Mouse (Mus musculus): Measurements from ENCODE around the gene 2010111I01Rik. TPM values are rescaled to one million over a fixed set of nuclear protein-coding genes. Genes with fewer than 3 reads are reported as not detected.
"Not testable (repeated sequence)": the region's sequence is repeated elsewhere in the genome, so short reads cannot be mapped to it uniquely, and the experiment has no call there.

The 2010111I01Rik gene
- polyA plus RNA-seq, 1 experiment from 2014 or later, result 30.5 TPM

GRCm38 (mm10) chr13:63234520-63234919 lies 269.8 kb downstream of the 2010111I01Rik start:
- H3K4me3 ChIP-seq (replicated peaks; ENCODE audit: low read length); ATAC-seq; H3K36me3 ChIP-seq (ENCODE audit: control insufficient read depth, insufficient read depth); H3K27ac ChIP-seq (ENCODE audit: low read length); H3K9ac ChIP-seq (replicated peaks; ENCODE audit: low read depth, low read length); H3K27me3 ChIP-seq (replicated peaks; ENCODE audit: control insufficient read depth, insufficient read depth, low read length); H3K9me3 ChIP-seq (ENCODE audit: control insufficient read depth, low read length); H3K4me2 ChIP-seq (ENCODE audit: low read length); H3K4me1 ChIP-seq (replicated peaks; ENCODE audit: control insufficient read depth, insufficient read depth, low read length): not testable (repeated sequence)

- WGBS, result 86% methylated on average over 3 of the region's 3 CpGs
- Histone ChIP-seq H3K27me3 (replicated peaks; ENCODE audit: control insufficient read depth, insufficient read depth, low read length) (no peaks in the 10 kb centered on the region), H3K9me3 (ENCODE audit: control insufficient read depth, low read length) (no peaks in the 10 kb centered on the region), H3K36me3 (ENCODE audit: control insufficient read depth, insufficient read depth) (no peaks in the 10 kb centered on the region), H3K4me1 (replicated peaks; ENCODE audit: control insufficient read depth, insufficient read depth, low read length) (peaks cover 9% of the 10 kb centered on the region), H3K4me2 (ENCODE audit: low read length) (no peak overlapping the region), H3K9ac (replicated peaks; ENCODE audit: low read depth, low read length) (no peak overlapping the region), H3K4me3 (replicated peaks; ENCODE audit: low read length) (no peak overlapping the region), H3K27ac (ENCODE audit: low read length) (no peak overlapping the region)
- no peak for ATAC-seq
Measured at GRCm38 (mm10) chr13:63235551-63235950, 270.9 kb downstream of the 2010111I01Rik start.

- H3K27me3 ChIP-seq (replicated peaks; ENCODE audit: control insufficient read depth, insufficient read depth, low read length), result no peaks in the 10 kb centered on the region
- H3K9me3 ChIP-seq (ENCODE audit: control insufficient read depth, low read length), result no peaks in the 10 kb centered on the region
- H3K27ac ChIP-seq (ENCODE audit: low read length), result no peak overlapping the region
- no peak for ATAC-seq
- 48% methylated on average over 5 of the region's 5 CpGs for WGBS
- H3K9ac ChIP-seq (replicated peaks; ENCODE audit: low read depth, low read length), result no peak overlapping the region
- H3K4me2 ChIP-seq (ENCODE audit: low read length), result no peak overlapping the region
- H3K4me1 ChIP-seq (replicated peaks; ENCODE audit: control insufficient read depth, insufficient read depth, low read length), result peaks cover 13% of the 10 kb centered on the region
- H3K36me3 ChIP-seq (ENCODE audit: control insufficient read depth, insufficient read depth), result no peaks in the 10 kb centered on the region
- no peak overlapping the region for H3K4me3 ChIP-seq (replicated peaks; ENCODE audit: low read length)
Measured at GRCm38 (mm10) chr13:63236159-63236893, 271.6 kb downstream of the 2010111I01Rik start.

- Histone ChIP-seq H3K9ac (replicated peaks; ENCODE audit: low read depth, low read length) (no peak overlapping the region), H3K4me3 (replicated peaks; ENCODE audit: low read length) (no peak overlapping the region), H3K4me2 (ENCODE audit: low read length) (no peak overlapping the region), H3K36me3 (ENCODE audit: control insufficient read depth, insufficient read depth) (no peaks in the 10 kb centered on the region), H3K27me3 (replicated peaks; ENCODE audit: control insufficient read depth, insufficient read depth, low read length) (no peaks in the 10 kb centered on the region), H3K4me1 (replicated peaks; ENCODE audit: control insufficient read depth, insufficient read depth, low read length) (peaks cover 13% of the 10 kb centered on the region), H3K9me3 (ENCODE audit: control insufficient read depth, low read length) (no peaks in the 10 kb centered on the region), H3K27ac (ENCODE audit: low read length) (no peak overlapping the region)
- 93% methylated on average over 7 of the region's 7 CpGs for WGBS
- ATAC-seq, result no peak
Measured at GRCm38 (mm10) chr13:63238045-63238444, 273.4 kb downstream of the 2010111I01Rik start.

GRCm38 (mm10) chr13:63239301-63239804 lies 274.7 kb downstream of the 2010111I01Rik start:
- Histone ChIP-seq H3K4me3 (replicated peaks; ENCODE audit: low read length) (peak overlapping the region; percentile 80), H3K9ac (replicated peaks; ENCODE audit: low read depth, low read length) (peak overlapping the region; percentile 78), H3K36me3 (ENCODE audit: control insufficient read depth, insufficient read depth) (no peaks in the 10 kb centered on the region), H3K27ac (ENCODE audit: low read length) (no peak overlapping the region), H3K4me2 (ENCODE audit: low read length) (peak overlapping the region; percentile 94), H3K27me3 (replicated peaks; ENCODE audit: control insufficient read depth, insufficient read depth, low read length) (no peaks in the 10 kb centered on the region), H3K4me1 (replicated peaks; ENCODE audit: control insufficient read depth, insufficient read depth, low read length) (peaks cover 14% of the 10 kb centered on the region), H3K9me3 (ENCODE audit: control insufficient read depth, low read length) (no peaks in the 10 kb centered on the region)
- WGBS, result 3% methylated on average over 11 of the region's 11 CpGs
- peak; percentile 70 for ATAC-seq

GRCm38 (mm10) chr13:63239877-63240671 lies 275.4 kb downstream of the 2010111I01Rik start:
- H3K36me3 ChIP-seq (ENCODE audit: control insufficient read depth, insufficient read depth), result no peaks in the 10 kb centered on the region
- ATAC-seq, result peak; percentile 87
- H3K9ac ChIP-seq (replicated peaks; ENCODE audit: low read depth, low read length), result peak overlapping the region; percentile 78
- WGBS, result under 1% methylated on average over 50 of the region's 51 CpGs
- peak overlapping the region; percentile 80 for H3K4me3 ChIP-seq (replicated peaks; ENCODE audit: low read length)
- H3K4me1 ChIP-seq (replicated peaks; ENCODE audit: control insufficient read depth, insufficient read depth, low read length), result peaks cover 19% of the 10 kb centered on the region
- H3K4me2 ChIP-seq (ENCODE audit: low read length), result peak overlapping the region; percentile 94
- no peaks in the 10 kb centered on the region for H3K9me3 ChIP-seq (ENCODE audit: control insufficient read depth, low read length)
- peak overlapping the region; percentile 70 for H3K27ac ChIP-seq (ENCODE audit: low read length)
- no peaks in the 10 kb centered on the region for H3K27me3 ChIP-seq (replicated peaks; ENCODE audit: control insufficient read depth, insufficient read depth, low read length)

GRCm38 (mm10) chr13:63240835-63241234 lies 276.1 kb downstream of the 2010111I01Rik start:
- peaks cover 24% of the 10 kb centered on the region for H3K4me1 ChIP-seq (replicated peaks; ENCODE audit: control insufficient read depth, insufficient read depth, low read length)
- peak overlapping the region; percentile 80 for H3K4me3 ChIP-seq (replicated peaks; ENCODE audit: low read length)
- H3K27me3 ChIP-seq (replicated peaks; ENCODE audit: control insufficient read depth, insufficient read depth, low read length), result no peaks in the 10 kb centered on the region
- no peaks in the 10 kb centered on the region for H3K9me3 ChIP-seq (ENCODE audit: control insufficient read depth, low read length)
- no peak overlapping the region for H3K9ac ChIP-seq (replicated peaks; ENCODE audit: low read depth, low read length)
- H3K36me3 ChIP-seq (ENCODE audit: control insufficient read depth, insufficient read depth), result no peaks in the 10 kb centered on the region
- peak overlapping the region; percentile 94 for H3K4me2 ChIP-seq (ENCODE audit: low read length)
- 40% methylated on average over 5 of the region's 5 CpGs for WGBS
- no peak overlapping the region for H3K27ac ChIP-seq (ENCODE audit: low read length)
- ATAC-seq, result no peak

- 97% methylated on average over 3 of the region's 3 CpGs for WGBS
- H3K9me3 ChIP-seq (ENCODE audit: control insufficient read depth, low read length), result no peaks in the 10 kb centered on the region
- H3K4me2 ChIP-seq (ENCODE audit: low read length), result no peak overlapping the region
Measured at GRCm38 (mm10) chr13:63241665-63242064, 277.0 kb downstream of the 2010111I01Rik start.

GRCm38 (mm10) chr13:63242401-63243192 lies 277.9 kb downstream of the 2010111I01Rik start:
- no peak for ATAC-seq
- H3K27me3 ChIP-seq (replicated peaks; ENCODE audit: control insufficient read depth, insufficient read depth, low read length), result no peaks in the 10 kb centered on the region
- no peak overlapping the region for H3K27ac ChIP-seq (ENCODE audit: low read length)
- no peak overlapping the region for H3K9ac ChIP-seq (replicated peaks; ENCODE audit: low read depth, low read length)
- 78% methylated on average over 10 of the region's 10 CpGs for WGBS
- H3K9me3 ChIP-seq (ENCODE audit: control insufficient read depth, low read length), result no peaks in the 10 kb centered on the region
- no peak overlapping the region for H3K4me3 ChIP-seq (replicated peaks; ENCODE audit: low read length)
- H3K4me2 ChIP-seq (ENCODE audit: low read length), result no peak overlapping the region
- peaks cover 24% of the 10 kb centered on the region for H3K4me1 ChIP-seq (replicated peaks; ENCODE audit: control insufficient read depth, insufficient read depth, low read length)
- no peaks in the 10 kb centered on the region for H3K36me3 ChIP-seq (ENCODE audit: control insufficient read depth, insufficient read depth)

More at GRCm38 (mm10) chr13:63241665-63242064, 277.0 kb downstream of the 2010111I01Rik start:
- no peaks in the 10 kb centered on the region for H3K27me3 ChIP-seq (replicated peaks; ENCODE audit: control insufficient read depth, insufficient read depth, low read length)
- no peak overlapping the region for H3K27ac ChIP-seq (ENCODE audit: low read length)
- no peak overlapping the region for H3K4me3 ChIP-seq (replicated peaks; ENCODE audit: low read length)
- ATAC-seq, result no peak
- no peak overlapping the region for H3K9ac ChIP-seq (replicated peaks; ENCODE audit: low read depth, low read length)
- H3K4me1 ChIP-seq (replicated peaks; ENCODE audit: control insufficient read depth, insufficient read depth, low read length), result peaks cover 24% of the 10 kb centered on the region
- no peaks in the 10 kb centered on the region for H3K36me3 ChIP-seq (ENCODE audit: control insufficient read depth, insufficient read depth)
